Mouse (Mus musculus): Measurements from ENCODE around the gene Ubap2. TPM values are rescaled to one million over a fixed set of nuclear protein-coding genes. Genes with fewer than 3 reads are reported as not detected.
A peak's percentile ranks its signal among the peaks of the same experiment; 100 is the strongest.

Gene Ubap2
- polyA plus RNA-seq (2012; rRNA removed) = 45.6 and 65.9 TPM in 2 replicates

- DNase-seq (ENCODE audit: low read depth) = peak; percentile 100
These were observed at the start of gene Ubap2 for GRCm38 (mm10) chr4:41274980-41275850. TSS of gene Ubap2 (minus strand) at chr4:41275144.

GRCm38 (mm10) chr4:41320971-41321370 is 46.0 kb upstream of the Ubap2 start:
- no peak for DNase-seq (ENCODE audit: low read depth)
- TF ChIP-seq CTCF (IDR thresholded peaks at IDR 0.05; ENCODE audit: borderline replicate concordance, extremely low read depth, insufficient read depth, insufficient read length) (no peak), POLR2A (IDR thresholded peaks at IDR 0.05; ENCODE audit: borderline replicate concordance, extremely low read depth, insufficient read depth, insufficient read length, poor library complexity, severe bottlenecking) (no peak)

More at GRCm38 (mm10) chr4:41274980-41275850, at the start of gene Ubap2:
- TF ChIP-seq POLR2A (IDR thresholded peaks at IDR 0.05; ENCODE audit: borderline replicate concordance, extremely low read depth, insufficient read depth, insufficient read length, poor library complexity, severe bottlenecking) = peak; percentile 72; the same call in 1 of the 2 replicates
- no peak for TF ChIP-seq CTCF (IDR thresholded peaks at IDR 0.05; ENCODE audit: borderline replicate concordance, extremely low read depth, insufficient read depth, insufficient read length)

- no peak for DNase-seq (ENCODE audit: low read depth)
- no peak for TF ChIP-seq POLR2A (IDR thresholded peaks at IDR 0.05; ENCODE audit: borderline replicate concordance, extremely low read depth, insufficient read depth, insufficient read length, poor library complexity, severe bottlenecking)
- TF ChIP-seq CTCF (IDR thresholded peaks at IDR 0.05; ENCODE audit: borderline replicate concordance, extremely low read depth, insufficient read depth, insufficient read length) = no peak
These were observed 43.3 kb upstream of the Ubap2 start for GRCm38 (mm10) chr4:41318267-41318666.

GRCm38 (mm10) chr4:41315173-41315572 is 40.2 kb upstream of the Ubap2 start:
- DNase-seq (ENCODE audit: low read depth) = no peak
- no peak for TF ChIP-seq POLR2A (IDR thresholded peaks at IDR 0.05; ENCODE audit: borderline replicate concordance, extremely low read depth, insufficient read depth, insufficient read length, poor library complexity, severe bottlenecking)

GRCm38 (mm10) chr4:41314141-41315129 is 39.5 kb upstream of the Ubap2 start, which contains the start of gene Dcaf12:
TSS of gene Dcaf12 (minus strand) at chr4:41314889.
- TF ChIP-seq CTCF (IDR thresholded peaks at IDR 0.05; ENCODE audit: borderline replicate concordance, extremely low read depth, insufficient read depth, insufficient read length) (no peak), POLR2A (IDR thresholded peaks at IDR 0.05; ENCODE audit: borderline replicate concordance, extremely low read depth, insufficient read depth, insufficient read length, poor library complexity, severe bottlenecking) (peak; percentile 64; the same call in 1 of the 2 replicates)

GRCm38 (mm10) chr4:41313722-41314121 is 38.8 kb upstream of the Ubap2 start:
- no peak for TF ChIP-seq CTCF (IDR thresholded peaks at IDR 0.05; ENCODE audit: borderline replicate concordance, extremely low read depth, insufficient read depth, insufficient read length)
- TF ChIP-seq POLR2A (IDR thresholded peaks at IDR 0.05; ENCODE audit: borderline replicate concordance, extremely low read depth, insufficient read depth, insufficient read length, poor library complexity, severe bottlenecking) = no peak
- DNase-seq (ENCODE audit: low read depth) = peak; percentile 4

More at GRCm38 (mm10) chr4:41314141-41315129, 39.5 kb upstream of the Ubap2 start, which contains the start of gene Dcaf12:
- DNase-seq (ENCODE audit: low read depth) = peak; percentile 99

GRCm38 (mm10) chr4:41310567-41311563 is 35.9 kb upstream of the Ubap2 start:
- TF ChIP-seq CTCF (IDR thresholded peaks at IDR 0.05; ENCODE audit: borderline replicate concordance, extremely low read depth, insufficient read depth, insufficient read length) = no peak
- TF ChIP-seq POLR2A (IDR thresholded peaks at IDR 0.05; ENCODE audit: borderline replicate concordance, extremely low read depth, insufficient read depth, insufficient read length, poor library complexity, severe bottlenecking) = no peak
- DNase-seq (ENCODE audit: low read depth) = no peak

- DNase-seq (ENCODE audit: low read depth) = no peak
- TF ChIP-seq POLR2A (IDR thresholded peaks at IDR 0.05; ENCODE audit: borderline replicate concordance, extremely low read depth, insufficient read depth, insufficient read length, poor library complexity, severe bottlenecking) = no peak
- TF ChIP-seq CTCF (IDR thresholded peaks at IDR 0.05; ENCODE audit: borderline replicate concordance, extremely low read depth, insufficient read depth, insufficient read length) = no peak
These were observed 32.5 kb upstream of the Ubap2 start for GRCm38 (mm10) chr4:41307406-41307805.

GRCm38 (mm10) chr4:41304302-41304701 is 29.4 kb upstream of the Ubap2 start:
- TF ChIP-seq POLR2A (IDR thresholded peaks at IDR 0.05; ENCODE audit: borderline replicate concordance, extremely low read depth, insufficient read depth, insufficient read length, poor library complexity, severe bottlenecking) (no peak), CTCF (IDR thresholded peaks at IDR 0.05; ENCODE audit: borderline replicate concordance, extremely low read depth, insufficient read depth, insufficient read length) (no peak)
- peak; percentile 46 for DNase-seq (ENCODE audit: low read depth)

- no peak for TF ChIP-seq POLR2A (IDR thresholded peaks at IDR 0.05; ENCODE audit: borderline replicate concordance, extremely low read depth, insufficient read depth, insufficient read length, poor library complexity, severe bottlenecking)
- no peak for TF ChIP-seq CTCF (IDR thresholded peaks at IDR 0.05; ENCODE audit: borderline replicate concordance, extremely low read depth, insufficient read depth, insufficient read length)
- DNase-seq (ENCODE audit: low read depth) = no peak
These were observed 28.7 kb upstream of the Ubap2 start for GRCm38 (mm10) chr4:41303671-41304070.

Data from brain, embryonic 14.5 days (tissue).